Mouse (Mus musculus) spleen, postnatal 4 days (tissue): ENCODE results near the gene Metap1.

ENCODE experiments used
- DNase-seq, 2 experiments: peaks; one replicate each; pipeline ENCODE4 v3.0.0; 2022; ENCODE audit warnings: low spot score in 2 of 2

Gene Metap1

DNA sequence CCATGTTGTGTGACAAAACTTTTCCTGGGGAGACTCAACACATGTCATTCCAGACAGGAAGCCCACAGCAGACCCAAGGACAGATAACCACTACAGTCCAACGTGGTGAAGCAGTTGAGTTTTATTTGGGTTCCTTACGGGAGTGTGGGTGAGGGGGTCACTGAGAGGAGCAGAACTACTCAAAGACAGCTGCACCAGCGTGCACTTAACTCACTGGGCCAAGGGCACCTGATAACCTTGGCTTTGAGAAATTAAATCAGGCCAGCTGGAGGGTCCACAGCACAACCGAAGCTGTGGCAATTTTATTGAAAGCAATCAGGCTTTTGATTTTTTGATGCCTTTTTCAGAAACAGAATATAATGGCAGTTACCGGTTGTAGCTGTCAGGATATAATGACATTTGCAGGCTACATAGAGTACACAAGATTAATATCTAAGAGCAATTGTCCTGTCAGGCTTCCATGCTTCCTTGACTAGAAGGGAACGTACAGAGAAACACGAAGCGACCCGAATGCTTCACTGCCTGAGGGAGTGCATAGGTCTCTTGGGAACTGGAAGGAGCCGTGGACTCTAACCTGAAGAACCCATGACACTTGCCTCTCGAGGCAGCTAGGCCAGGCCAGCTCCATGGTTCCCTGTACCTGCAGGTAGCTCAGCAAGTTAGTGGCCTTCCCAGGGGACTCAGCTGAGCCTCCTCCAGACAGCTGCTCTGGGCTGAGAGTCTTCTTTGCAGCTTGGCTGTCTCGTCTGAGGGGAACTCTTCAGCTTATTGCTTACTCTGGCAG lies 41.0 kb downstream of the Metap1 start:
- DNase-seq: no peak

DNA sequence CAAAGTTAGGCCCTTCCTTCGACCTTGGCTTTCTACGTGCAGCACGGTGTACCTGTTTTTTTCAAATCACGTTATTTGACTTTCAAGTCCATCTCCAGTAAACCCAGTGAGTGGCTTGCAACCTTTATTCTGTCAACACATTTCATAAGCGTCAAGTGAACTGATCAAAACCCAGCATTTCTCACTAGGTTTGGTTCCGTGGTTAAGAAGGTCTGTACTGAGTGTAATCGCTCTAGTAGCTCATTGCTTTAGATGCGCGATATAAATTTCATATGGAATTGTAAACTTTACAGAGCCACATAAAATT lies 45.9 kb downstream of the Metap1 start:
- DNase-seq: no peak

DNA sequence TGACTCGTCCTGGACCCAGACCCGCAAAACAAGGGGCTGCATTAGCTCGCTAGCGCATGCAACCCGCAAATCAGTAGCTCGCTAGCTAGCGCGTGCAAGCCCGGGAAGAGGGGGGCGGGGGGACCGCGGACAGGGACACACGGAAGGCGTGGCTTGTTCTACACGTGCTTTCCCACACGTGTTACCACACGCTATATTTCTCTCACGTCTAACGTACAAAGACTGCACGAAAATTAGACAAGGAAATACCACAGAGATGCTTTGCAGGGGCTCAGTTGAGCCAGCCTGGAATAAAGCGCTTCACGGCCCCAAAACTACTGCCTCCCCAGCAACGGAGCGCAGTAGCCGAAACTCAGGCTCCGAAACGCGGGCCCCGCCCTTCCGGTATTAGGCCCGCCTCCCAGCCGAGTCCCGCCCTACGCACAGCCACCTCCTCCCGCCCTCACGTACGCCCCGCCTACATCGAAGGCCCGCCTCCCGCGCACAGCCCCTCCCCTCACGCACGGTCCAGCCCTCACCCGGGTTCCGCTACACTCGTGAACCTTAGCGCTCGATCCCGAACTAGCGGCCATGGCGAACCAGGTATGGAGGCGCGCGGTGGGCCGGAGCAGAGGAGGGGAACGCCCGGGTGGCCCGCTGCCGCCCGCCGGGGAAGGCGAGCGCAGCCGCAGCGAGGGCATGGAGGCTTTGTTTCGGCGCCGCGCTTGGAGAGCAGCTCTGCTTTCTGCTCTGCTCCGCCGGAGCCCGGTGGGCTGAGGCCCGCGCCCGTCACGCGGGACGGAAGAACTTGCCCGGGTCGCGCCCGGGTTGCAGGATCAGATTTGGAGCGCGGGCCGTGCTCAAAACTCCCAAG lies 46.5 kb downstream of the Metap1 start, which contains the start of gene Adh5:
TSS of gene Adh5 (plus strand) at position 482 of the 853 bp plus-strand sequence.
- peak; percentile 93 to 95 for DNase-seq

DNA sequence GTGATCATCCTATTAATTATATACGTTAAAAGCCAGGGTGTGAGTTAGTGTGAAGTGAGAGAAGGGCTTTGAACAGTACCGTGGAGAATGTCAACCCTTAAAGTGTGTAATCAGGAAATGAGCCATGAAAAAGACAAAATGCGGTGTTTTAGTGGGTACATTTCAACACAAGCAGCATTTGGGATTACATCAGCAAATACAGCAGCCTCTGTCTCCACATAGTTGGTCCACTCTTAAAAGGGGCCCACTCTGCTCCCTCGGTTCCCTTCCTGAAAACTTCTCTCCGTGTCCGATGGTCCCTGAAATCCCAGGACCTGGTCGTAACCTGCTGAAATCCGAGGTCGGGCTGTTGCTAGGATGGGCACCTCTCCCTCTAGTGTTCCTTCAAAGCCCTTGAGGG lies 47.1 kb downstream of the Metap1 start:
- no peak for DNase-seq

DNA sequence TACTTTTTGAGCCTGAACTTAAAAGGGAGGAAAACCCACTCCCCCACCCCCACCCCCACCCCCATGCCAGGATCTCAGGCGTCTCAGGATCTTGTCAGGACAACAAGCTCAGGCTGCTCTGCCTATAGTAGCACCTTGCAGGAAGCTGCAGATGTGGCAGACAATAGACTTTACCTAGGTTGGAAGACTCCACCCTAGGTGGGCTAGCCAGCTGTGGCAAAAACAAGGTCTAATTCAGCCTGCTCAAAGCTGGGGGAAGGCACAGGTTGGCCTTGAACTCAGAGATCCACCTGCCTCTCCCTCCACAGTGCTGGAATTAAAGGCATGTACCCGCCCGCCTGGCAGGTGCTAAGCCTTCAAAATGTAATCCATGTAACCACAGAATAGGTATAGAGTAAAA lies 50.6 kb downstream of the Metap1 start:
- DNase-seq: no peak

DNA sequence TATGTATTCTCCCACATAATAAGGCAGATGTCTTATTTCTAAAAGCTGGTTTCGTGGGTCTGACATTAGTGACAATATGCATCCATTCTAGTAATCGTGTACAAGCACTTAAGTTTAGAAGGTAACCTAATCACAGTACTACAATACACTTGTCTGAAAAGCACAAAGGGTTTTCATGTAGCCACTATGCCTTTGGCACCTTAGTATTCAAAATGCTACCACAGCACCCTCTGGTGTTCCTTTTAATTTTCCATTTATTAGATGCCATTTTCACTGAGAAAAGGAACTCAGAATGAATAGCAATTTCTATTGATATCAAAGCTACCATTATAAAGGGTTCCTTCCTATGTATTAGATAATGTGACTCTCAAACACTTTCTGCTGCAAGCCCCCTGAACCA lies 57.5 kb downstream of the Metap1 start:
- DNase-seq: no peak

DNA sequence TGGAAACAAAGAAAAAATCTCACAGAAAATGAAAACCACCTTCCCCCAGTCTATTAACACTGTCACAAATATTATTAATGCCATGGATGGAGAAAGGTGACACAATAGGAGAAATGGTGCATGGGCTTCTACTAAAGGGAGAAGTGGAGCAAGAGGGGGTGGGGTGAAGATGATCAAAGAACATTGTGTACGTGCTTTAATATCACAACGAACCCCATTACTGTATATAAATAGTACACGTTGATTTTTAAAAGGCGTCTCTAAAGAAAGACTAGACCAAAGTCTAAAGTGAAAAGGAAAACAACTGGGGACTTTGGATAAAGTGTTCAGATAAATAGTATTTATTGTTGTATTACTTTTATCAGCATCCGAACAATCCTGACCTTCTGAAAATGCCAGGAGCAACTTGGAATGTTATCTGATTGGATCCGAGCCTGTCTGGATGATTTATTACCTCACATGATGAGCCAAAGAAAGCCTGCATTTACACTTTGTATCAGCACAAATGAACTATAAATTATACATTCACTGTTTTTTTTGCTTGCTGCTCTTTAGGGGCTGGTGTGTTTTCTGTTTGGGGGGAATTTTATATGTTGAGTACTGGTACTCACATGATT lies 58.8 kb downstream of the Metap1 start:
- no peak for DNase-seq

DNA sequence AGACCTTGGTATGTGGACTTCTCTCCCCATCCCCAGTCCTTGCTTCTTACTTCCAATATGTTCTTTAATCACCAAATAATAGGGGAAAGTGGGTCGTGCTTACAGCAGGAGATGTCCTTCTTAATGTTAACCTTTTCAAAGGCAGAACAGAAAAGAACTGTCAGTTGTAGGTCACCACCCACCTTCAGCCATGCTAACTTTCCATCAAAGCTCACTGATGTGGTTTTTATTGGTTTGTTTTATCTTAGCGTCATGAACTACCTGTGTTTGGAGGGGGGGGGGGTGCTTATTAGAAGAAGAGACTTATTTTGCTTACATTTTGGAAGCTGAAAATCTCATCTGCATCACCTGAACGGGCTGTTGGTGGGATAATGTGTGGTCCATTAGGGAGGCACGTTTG lies 65.1 kb downstream of the Metap1 start:
- DNase-seq: no peak

DNA sequence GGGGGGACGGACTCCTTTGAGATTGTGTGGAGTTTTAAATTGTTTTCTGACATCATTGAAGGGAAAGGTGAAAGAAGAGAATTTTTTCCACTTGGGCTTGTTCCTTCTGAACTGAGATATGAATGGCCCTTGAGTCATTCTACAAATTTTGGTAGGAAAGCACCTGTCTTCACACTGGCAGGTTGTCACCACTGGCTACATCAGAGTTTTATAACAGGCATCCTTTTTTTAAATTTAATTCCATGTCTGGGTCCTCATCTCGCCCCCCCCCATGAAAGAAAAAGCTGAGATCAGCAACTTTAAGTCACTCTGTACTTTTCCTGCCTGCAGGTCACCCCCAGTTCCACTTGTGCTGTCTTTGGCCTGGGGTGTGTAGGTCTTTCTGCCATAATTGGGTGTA lies 65.7 kb downstream of the Metap1 start:
- DNase-seq: no peak

DNA sequence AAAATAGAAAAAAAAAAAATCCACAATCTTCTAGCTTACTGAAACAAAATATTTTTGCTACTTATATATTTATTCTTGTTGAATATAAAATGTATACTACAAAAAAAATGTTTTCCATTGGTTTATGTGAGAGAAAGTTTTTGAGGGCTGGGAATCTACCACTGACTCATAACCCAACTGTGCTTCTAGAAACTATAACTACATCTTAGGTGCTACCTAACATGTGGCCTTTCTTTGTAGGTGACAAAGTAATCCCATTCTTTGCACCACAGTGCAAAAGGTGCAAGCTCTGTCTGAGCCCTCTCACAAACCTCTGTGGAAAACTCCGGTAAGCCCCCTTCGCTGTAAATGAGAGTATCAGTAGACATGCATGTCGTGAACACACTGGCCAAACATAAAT lies 68.9 kb downstream of the Metap1 start:
- no peak for DNase-seq

DNA sequence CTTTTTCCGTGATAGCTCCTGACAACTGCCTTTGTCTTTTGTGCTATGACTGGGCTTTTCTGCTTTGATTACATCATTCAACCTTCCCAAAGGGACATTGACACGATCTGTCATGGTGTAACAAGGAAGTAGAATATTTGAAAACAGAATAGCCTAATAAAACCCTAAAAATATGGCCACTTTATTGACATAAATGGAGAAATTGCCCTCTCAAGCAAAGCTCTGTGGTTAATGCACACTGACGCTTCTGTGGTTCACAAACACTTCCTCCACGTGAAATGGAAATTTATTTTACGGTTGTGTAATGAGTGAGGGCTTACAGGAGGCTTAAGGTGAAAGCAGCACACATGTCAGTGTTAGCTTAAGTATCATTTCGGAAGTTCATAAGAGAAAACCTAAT lies 69.9 kb downstream of the Metap1 start:
- DNase-seq: no peak

DNA sequence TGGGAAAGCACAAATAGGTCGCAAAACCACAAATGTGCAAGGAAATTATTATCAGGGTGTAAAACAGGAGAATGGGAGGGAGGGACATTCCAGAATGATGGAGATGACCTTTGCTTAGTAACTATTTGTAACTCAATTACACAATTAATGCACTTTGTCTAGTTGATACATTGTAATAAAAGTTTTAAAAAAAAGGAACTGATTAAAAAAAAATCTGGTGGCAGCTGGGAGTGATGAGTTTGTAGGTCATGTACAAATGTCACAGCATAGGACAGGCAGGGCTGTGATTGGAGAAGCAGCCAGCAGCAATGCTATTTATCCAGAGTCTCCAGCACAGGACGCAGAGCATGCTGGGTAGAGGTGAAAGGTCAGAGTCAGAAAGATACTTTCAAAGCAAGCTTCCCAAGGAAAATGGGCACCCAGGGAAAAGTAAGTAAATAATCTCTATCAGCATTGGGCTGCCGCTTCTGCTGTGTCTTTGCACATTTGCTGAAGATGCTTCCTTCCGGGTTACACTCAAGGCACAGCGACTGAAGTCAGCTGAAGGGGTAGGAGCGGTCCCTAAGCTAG lies 74.1 kb downstream of the Metap1 start, which contains the start of gene Adh4:
TSS of gene Adh4 (plus strand) at position 346 of the 570 bp plus-strand sequence.
- DNase-seq: no peak

DNA sequence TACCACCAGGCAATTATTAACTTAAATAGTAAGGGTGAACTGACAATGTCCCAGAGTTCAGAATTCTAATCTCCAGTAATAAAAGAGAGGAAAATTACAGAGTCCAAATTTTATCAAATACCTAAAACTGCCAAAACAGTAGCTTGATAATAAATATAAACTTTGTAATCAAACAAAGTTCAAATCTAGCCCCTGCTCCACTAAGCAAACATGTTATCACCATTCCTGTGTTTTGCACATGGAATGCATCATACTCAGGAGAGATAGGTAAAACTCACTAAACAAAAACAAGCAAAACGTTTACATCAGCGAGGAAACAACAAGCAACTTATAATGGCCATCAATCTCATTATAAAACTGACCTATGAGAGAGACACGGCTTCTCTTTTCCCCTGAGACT lies 79.1 kb downstream of the Metap1 start:
- no peak for DNase-seq

DNA sequence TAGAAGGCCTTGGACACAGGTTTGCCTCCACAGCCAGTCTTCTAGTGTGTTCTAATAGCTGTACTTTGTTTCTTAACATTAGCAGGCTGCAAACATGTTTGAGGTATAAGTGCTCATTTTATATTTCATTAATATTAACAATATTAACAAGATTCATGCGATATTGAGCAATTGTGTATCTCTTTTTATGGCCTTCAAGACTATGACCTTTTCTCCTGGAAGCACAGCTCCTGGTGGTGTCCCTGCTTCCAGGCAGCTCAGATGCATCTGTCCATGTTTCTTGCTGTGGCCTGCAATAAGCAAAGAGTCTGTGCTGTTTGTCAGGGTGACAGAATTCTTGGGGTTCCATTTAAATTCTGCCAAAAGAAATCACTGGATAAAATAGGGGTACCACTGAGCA lies 79.7 kb downstream of the Metap1 start:
- DNase-seq: no peak
